Mouse (Mus musculus) A20 (cell line): Measurements from ENCODE around the gene Dlgap4.

Experiments
- DNase-seq: peaks from one replicate; pipeline ENCODE4 v3.0.0-alpha.2; 2011; ENCODE audit warnings: low read depth, low spot score

Dlgap4 gene

GRCm38 (mm10) chr2:156716683-156717082, 103.2 kb downstream of the Dlgap4 start:
- no peak for DNase-seq

- no peak for DNase-seq
Measured at GRCm38 (mm10) chr2:156717320-156718281, 104.1 kb downstream of the Dlgap4 start.

- no peak for DNase-seq
Measured at GRCm38 (mm10) chr2:156718793-156719192, 105.3 kb downstream of the Dlgap4 start.

GRCm38 (mm10) chr2:156719549-156720312, 106.2 kb downstream of the Dlgap4 start:
- DNase-seq, result peak; percentile 57

- no peak for DNase-seq
Measured at GRCm38 (mm10) chr2:156720313-156720674, 106.8 kb downstream of the Dlgap4 start.

- DNase-seq, result peak; percentile 93
Measured at GRCm38 (mm10) chr2:156720675-156721553, 107.4 kb downstream of the Dlgap4 start.

GRCm38 (mm10) chr2:156721554-156722070, 108.1 kb downstream of the Dlgap4 start:
- no peak for DNase-seq

- DNase-seq, result peak; percentile 84
Measured at GRCm38 (mm10) chr2:156722071-156722575, 108.6 kb downstream of the Dlgap4 start.

GRCm38 (mm10) chr2:156722752-156723151, 109.2 kb downstream of the Dlgap4 start:
- no peak for DNase-seq

- no peak for DNase-seq
Measured at GRCm38 (mm10) chr2:156723899-156724523, 110.5 kb downstream of the Dlgap4 start.

- no peak for DNase-seq
Measured at GRCm38 (mm10) chr2:156724871-156725270, 111.4 kb downstream of the Dlgap4 start.

GRCm38 (mm10) chr2:156726344-156726743, 112.8 kb downstream of the Dlgap4 start:
- DNase-seq, result no peak

- DNase-seq, result no peak
Measured at GRCm38 (mm10) chr2:156726878-156727277, 113.4 kb downstream of the Dlgap4 start.

- peak; percentile 59 for DNase-seq
Measured at GRCm38 (mm10) chr2:156729537-156730469, 116.3 kb downstream of the Dlgap4 start.

GRCm38 (mm10) chr2:156730501-156730921, 117.0 kb downstream of the Dlgap4 start:
- peak; percentile 67 for DNase-seq

- no peak for DNase-seq
Measured at GRCm38 (mm10) chr2:156731592-156731991, 118.1 kb downstream of the Dlgap4 start.

GRCm38 (mm10) chr2:156732109-156732508, 118.6 kb downstream of the Dlgap4 start:
- no peak for DNase-seq

GRCm38 (mm10) chr2:156735761-156736335, 122.3 kb downstream of the Dlgap4 start:
- DNase-seq, result no peak

- no peak for DNase-seq
Measured at GRCm38 (mm10) chr2:156736846-156737245, 123.3 kb downstream of the Dlgap4 start.
